16 mouse cellular contexts compared by ENCODE assay signal in the genomic region with DNA sequence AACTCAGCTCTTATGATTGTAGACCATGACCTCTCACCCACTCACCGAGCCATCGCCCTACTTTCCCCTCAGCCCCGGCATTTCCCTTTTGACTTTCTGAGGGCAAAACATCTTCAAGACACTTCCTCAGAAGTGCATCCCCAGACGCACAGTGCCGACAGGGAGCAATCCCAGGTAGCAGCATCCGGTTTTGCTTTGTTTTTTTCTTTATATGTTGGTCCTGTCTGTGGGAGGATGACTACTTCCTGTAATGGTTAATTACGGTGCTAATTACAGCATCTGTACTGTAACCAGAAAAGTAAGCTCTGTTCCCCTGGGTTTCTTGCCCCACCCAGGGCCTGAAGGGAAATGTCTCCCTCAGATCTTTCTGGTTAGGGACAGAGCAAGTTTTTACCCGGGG. TPM values are rescaled to one million over a fixed set of nuclear protein-coding genes. Genes with fewer than 3 reads are reported as not detected.
DNase-seq lines count a peak whose midpoint lies in the region; ATAC-seq lines count a peak whose summit lies in the region.
"Had no signal": no experiment of that assay in that cellular context is flagged by ENCODE, and none has a peak within 500 bp of the region (broad histone marks: within the 10 kb centered on the region; RNA-seq: fewer than 3 reads in every experiment).

No protein-coding gene starts in this region.

- DNase-seq in heart, embryonic 10.5 days (ENCODE audit: low spot score): no peak
- no peak for DNase-seq in heart, postnatal 14 days
- no peak for DNase-seq in urinary bladder, adult 18-20 months (ENCODE audit: low spot score in 2 of 2)
- no peak for DNase-seq in frontal cortex, postnatal 25 days (ENCODE audit: low spot score in 2 of 2)
- DNase-seq: cerebellum, adult 8-10 months; forebrain, postnatal 0 days; kidney, adult 8-10 months; right cerebral cortex, adult 18-20 months; thymus, postnatal 4 days had no signal

- H3K9ac ChIP-seq in heart, embryonic 11.5 days (ENCODE audit: low read depth, low read length): no peak overlapping the region
- H3K9ac ChIP-seq: embryonic facial prominence, embryonic 12.5 days; forebrain, postnatal 0 days; midbrain, embryonic 15.5 days had no signal

- no peaks in the 10 kb centered on the region for H3K9me3 ChIP-seq in heart, embryonic 10.5 days
- H3K9me3 ChIP-seq in heart, embryonic 11.5 days (replicated peaks; ENCODE audit: control insufficient read depth, low read length): no peaks in the 10 kb centered on the region
- H3K9me3 ChIP-seq: embryonic facial prominence, embryonic 12.5 days; G1E; midbrain, embryonic 15.5 days had no signal

- H3K4me2 ChIP-seq in heart, embryonic 11.5 days: no peak overlapping the region
- H3K4me2 ChIP-seq: embryonic facial prominence, embryonic 12.5 days; midbrain, embryonic 15.5 days had no signal

- 65% methylated on average over 8 of the region's 8 CpGs for WGBS in heart, embryonic 10.5 days
- 67% methylated on average over 8 of the region's 8 CpGs for WGBS in heart, embryonic 11.5 days (ENCODE audit: insufficient replicate concordance)

- no peak overlapping the region for H3K4me3 ChIP-seq in heart, embryonic 10.5 days
- H3K4me3 ChIP-seq in brown adipose tissue, adult 24 weeks (ENCODE audit: insufficient read depth, low read depth, low read length): no peak overlapping the region
- no peak overlapping the region for H3K4me3 ChIP-seq in heart, embryonic 11.5 days (ENCODE audit: low read depth, low read length)
- H3K4me3 ChIP-seq: embryonic facial prominence, embryonic 12.5 days; midbrain, embryonic 15.5 days had no signal

- no peak for ATAC-seq in heart, embryonic 11.5 days (replicated peaks; ENCODE audit: insufficient number of reproducible peaks, low FRiP score, low TSS enrichment)
- ATAC-seq in megakaryocyte, adult 5-6 weeks (ENCODE audit: poor library complexity, severe bottlenecking): peak; percentile 18; the same call in 1 of the 2 replicates
- ATAC-seq: forebrain, postnatal 0 days; hindbrain, postnatal 0 days; midbrain, embryonic 15.5 days had no signal

- no peaks in the 10 kb centered on the region for H3K27me3 ChIP-seq in heart, embryonic 10.5 days (ENCODE audit: insufficient read depth, poor library complexity, severe bottlenecking)
- no peaks in the 10 kb centered on the region for H3K27me3 ChIP-seq in heart, embryonic 11.5 days (ENCODE audit: control insufficient read depth, insufficient read depth, low read length)
- H3K27me3 ChIP-seq: embryonic facial prominence, embryonic 12.5 days; midbrain, embryonic 15.5 days had no signal

- intact Hi-C loops in heart, postnatal 14 days (cut with DNase I): loop anchor here (2.0 to 5.0 kb wide), 2 partner anchors 17 to 49 kb away; no protein-coding TSS in a partner anchor

- peaks cover 68% of the 10 kb centered on the region for H3K4me1 ChIP-seq in heart, embryonic 10.5 days
- peaks cover 23% of the 10 kb centered on the region for H3K4me1 ChIP-seq in brown adipose tissue, adult 24 weeks (ENCODE audit: control insufficient read depth, insufficient read depth, insufficient read length, low read length)
- H3K4me1 ChIP-seq in heart, embryonic 11.5 days (ENCODE audit: control insufficient read depth, insufficient read depth, low read length): peaks cover 58% of the 10 kb centered on the region

- H3K36me3 ChIP-seq in heart, embryonic 10.5 days: no peaks in the 10 kb centered on the region
- H3K36me3 ChIP-seq in heart, embryonic 11.5 days (ENCODE audit: control insufficient read depth, insufficient read depth, low read length): no peaks in the 10 kb centered on the region
- H3K36me3 ChIP-seq: embryonic facial prominence, embryonic 12.5 days; G1E; midbrain, embryonic 15.5 days had no signal

- peak overlapping the region; percentile 88 for H3K27ac ChIP-seq in heart, embryonic 10.5 days
- peak overlapping the region; percentile 64 for H3K27ac ChIP-seq in brown adipose tissue, adult 24 weeks (replicated peaks; ENCODE audit: low read depth, low read length)
- peak overlapping the region; percentile 90; the same call in 1 of the 2 replicates for H3K27ac ChIP-seq in heart, embryonic 11.5 days (ENCODE audit: low read depth, low read length)
- H3K27ac ChIP-seq: hindbrain, postnatal 0 days; midbrain, embryonic 15.5 days had no signal

RNA-seq across cellular contexts. Expression of a gene that starts 51.8 kb away (rescaled TPM):
- 39.3 and 44.5 TPM in 2 replicates for polyA plus RNA-seq in heart, embryonic 10.5 days (2016; fragmentation: Nextera tagmentation; extraction: Ambion mirVana)
- 100 to 1,000 TPM; 417 to 428 TPM for total RNA-seq in heart, postnatal 14 days (2021)
- 165 and 326 TPM in 2 replicates for polyA plus RNA-seq in brown adipose tissue, adult 24 weeks (2012; ENCODE audit: insufficient read depth, insufficient read length, missing spikeins)
- 52.6 and 60.6 TPM in 2 replicates for polyA plus RNA-seq in heart, embryonic 11.5 days (2014; fragmentation: Nextera tagmentation; extraction: Ambion mirVana)
- total RNA-seq in megakaryocyte, adult 5-6 weeks (2015): 239 and 268 TPM in 2 replicates
- 115 and 132 TPM in 2 replicates for total RNA-seq in megakaryocyte, adult 5-6 weeks (2017)
